Mouse (Mus musculus): ENCODE results near the gene Insl3.
"Not testable (repeated sequence)": the region's sequence is repeated elsewhere in the genome, so short reads cannot be mapped to it uniquely, and the experiment has no call there.

Gene Insl3

GRCm38 (mm10) chr8:71709800-71710446 lies 20.9 kb downstream of the Insl3 start:
- DNase-seq: peak; percentile 87

GRCm38 (mm10) chr8:71711574-71711973 lies 22.6 kb downstream of the Insl3 start:
- no peak for DNase-seq

DNA sequence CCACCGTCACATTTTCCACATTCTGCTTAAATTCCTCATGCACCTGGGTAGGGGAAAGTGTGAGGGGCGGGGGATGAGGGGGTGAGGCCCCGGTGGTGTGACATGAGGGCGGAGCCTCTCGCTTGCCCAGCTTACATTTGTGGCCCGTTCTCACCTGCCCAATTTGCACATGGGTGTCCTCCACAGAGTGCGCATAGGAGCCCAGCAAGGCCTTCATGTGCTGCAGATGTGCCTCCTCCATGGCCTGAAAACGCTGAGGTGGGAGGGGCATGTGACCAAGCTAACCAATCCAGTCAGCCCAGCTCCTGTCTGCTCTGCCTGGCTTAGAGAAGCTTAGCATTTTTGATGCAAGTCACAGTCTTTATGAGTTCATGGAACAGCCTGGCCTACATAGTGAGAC lies 26.5 kb downstream of the Insl3 start:
- DNase-seq: no peak

GRCm38 (mm10) chr8:71716561-71717053 lies 27.6 kb downstream of the Insl3 start:
- DNase-seq: no peak

DNA sequence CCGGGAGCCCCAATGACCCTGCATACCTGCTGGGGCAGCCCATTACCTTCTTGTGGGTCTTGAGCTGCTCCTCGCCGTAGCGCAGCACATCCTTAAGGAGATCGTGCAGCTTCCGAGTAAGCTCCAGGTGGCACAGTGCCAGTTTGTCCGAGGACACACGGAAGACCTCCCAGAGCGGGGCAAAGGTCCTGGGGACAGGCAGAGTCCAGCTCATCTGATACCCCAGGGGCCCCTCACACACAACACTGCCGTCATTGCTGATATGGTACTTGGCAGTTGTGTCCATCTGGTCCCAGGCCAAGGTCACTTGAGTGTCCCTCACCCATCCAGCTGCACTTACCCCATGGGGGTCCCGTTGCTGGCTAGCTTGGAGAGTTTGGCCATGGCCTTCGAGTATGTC lies 28.1 kb downstream of the Insl3 start:
- DNase-seq: no peak

GRCm38 (mm10) chr8:71718252-71718651 lies 29.2 kb downstream of the Insl3 start:
- DNase-seq: no peak

DNA sequence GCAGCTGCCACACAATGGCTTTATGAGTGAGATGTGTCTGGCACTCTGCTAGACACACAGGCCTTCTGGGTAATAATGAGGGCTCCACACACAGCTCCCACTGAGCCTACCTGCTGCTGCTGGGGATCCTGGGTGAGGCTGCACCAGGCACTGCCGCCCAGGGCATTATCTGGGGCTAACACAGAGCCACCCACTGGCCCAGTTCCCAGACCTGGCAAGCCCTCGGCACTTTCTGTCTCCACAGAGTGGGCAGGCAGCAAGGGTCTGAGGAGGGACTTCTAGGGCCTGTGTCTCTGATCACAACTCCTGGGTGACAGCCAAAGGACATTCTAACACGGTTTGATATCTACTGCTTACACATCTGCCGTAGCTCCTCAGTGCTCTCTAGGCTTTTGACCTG lies 30.2 kb downstream of the Insl3 start:
- no peak for DNase-seq

DNA sequence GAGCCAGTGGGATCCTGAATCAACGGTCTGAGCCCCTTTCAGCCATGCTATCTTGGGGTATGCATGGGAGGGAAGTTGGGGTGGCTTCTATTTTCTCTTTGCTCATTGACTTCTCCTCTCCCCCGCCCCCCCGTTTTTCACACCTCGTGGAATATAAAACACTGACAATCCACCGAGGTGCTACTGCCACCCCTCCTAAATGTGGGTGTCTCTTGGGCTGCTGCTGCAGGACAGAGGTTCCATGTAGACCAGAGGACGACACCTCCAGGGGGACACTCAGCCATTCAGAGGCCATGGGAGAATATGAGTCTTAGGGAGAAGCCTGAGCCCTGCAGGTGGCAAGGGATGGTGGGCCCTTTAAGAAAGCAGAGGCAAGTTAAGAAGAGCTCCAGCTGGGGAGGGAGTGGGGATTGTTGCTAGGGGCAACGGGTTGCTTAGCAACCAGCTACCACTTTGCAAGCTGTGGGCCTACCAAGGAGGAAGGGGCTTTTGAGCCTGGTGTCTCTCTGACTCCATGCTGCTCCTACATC lies 31.0 kb downstream of the Insl3 start:
- no peak for DNase-seq

GRCm38 (mm10) chr8:71723047-71723551 lies 34.1 kb downstream of the Insl3 start:
- peak; percentile 84 for DNase-seq

DNA sequence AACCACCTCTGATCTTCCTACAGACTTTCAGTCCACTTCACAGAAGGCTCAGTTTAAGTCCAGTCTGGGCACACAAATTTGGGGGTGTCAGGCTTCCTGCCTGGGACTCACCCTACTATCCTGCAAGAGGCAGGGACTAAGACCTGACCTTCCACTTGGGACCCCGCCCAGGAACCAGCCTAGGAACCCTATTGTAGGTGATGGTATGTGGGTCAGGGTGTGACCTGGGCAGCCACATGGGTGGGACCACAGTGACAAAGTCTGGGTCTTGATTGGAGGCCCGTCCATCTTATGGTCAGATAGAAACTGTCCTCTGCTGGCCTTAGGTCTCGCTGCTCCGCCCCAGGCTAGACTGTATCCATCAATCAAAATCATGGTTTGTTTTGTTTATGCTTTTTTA lies 35.4 kb downstream of the Insl3 start:
- no peak for DNase-seq

DNA sequence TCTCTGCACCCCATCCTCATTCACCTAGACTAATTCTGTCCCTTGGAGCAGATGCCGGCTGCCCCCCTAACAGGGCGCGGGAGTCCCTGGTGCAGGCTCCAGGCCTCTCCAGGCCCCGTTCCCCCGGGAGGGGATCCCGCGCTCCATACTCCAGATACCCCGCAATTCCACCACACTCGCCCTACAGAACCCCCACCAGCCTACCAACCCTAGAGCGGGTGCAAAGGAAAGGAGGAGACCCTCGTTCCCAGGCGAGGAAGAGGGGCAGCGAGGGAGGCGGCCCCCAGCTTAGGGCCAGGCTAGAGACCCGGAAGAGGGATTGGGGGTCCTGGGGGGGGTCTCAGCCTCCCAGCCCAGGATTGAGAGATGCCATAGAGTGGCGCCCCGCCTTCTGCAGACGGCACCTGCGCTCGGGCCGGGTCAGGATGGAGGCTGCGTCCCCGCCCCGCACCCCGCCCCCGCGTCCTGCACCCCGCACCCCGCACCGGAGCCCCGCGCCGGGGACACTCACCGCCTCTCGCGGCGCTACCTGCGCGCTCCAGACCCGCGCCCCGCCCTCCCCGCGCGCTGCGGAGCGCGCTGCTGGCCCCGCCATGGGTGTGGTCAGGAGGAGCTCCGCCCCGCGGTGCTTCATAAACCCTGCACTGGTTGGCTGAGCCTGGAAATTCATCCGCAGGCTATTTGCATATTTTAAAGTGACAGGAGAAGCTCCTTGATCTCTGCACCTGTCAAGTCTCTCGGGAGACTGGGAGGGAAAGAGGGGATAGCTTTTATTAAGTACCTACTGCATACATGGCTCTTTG lies 36.3 kb downstream of the Insl3 start, which contains the start of gene Fcho1:
TSS of gene Fcho1 (minus strand) at position 595 of the 803 bp plus-strand sequence.
- DNase-seq: peak; percentile 92

DNA sequence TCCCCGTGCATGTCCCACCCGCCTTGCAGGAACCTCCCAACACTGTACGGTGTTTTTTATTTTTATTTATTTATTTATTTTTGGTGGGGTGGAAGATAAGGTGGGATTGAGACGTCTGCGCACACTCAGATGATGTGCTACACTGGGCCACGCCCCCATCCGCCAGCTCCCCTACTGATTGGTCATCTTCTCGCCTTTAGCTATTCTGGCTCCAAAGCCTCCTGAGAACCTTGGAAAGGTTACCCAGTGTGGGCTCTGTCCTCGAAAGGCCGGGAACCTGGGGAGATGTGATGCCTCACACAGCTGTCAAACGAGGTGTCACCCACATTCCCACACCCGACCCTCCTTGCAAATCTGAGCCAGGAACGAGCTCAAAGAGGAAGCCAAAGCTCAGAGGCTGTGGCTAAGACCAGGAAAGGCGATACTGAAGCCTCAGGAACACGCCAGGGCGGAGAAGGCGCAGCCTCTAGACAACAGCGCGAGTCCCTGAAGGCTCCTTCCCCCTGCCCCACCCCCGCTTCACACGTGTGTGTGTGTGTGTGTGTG lies 39.3 kb downstream of the Insl3 start:
- peak; percentile 64 for DNase-seq

DNA sequence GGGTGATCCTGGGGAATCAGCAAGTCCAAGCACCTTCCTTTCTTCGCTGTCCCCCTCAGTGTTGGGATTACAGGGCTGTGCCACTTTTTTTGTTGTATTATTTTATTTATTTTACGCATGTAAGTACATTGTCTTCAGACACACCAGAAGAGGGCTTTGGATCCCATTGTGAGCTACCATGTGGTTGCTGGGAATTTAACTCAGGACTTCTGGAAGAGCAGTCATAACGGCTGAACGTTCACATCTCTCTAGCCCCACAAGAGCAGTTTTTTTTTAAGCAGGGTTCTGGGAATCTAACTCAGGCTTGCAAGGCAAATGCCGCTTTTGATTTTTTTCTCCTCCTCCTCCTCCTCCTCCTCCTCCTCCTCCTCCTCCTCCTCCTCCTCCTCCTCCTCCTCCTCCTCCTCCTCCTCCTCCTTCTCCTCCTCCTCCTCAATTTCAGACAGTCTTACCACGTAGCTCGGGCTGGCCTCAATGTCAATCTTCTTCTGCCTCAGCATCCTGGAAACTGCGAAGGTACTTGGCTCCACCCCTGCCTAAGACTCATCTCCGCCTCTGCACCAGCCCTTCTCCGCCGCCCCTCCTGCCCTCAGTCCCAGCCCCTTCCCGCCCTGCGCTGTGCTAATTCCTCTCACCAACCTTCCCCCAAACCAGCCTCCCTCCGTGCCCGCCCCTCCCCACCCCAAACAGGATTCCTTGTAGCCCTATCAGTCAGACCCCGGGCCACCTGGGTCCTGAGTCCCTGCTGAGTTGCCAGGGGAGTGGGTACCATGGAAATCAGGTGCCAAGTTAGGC lies 40.0 kb downstream of the Insl3 start:
- peak; percentile 50 for DNase-seq

GRCm38 (mm10) chr8:71731652-71732230 lies 42.7 kb downstream of the Insl3 start:
- peak; percentile 57 for DNase-seq

GRCm38 (mm10) chr8:71738316-71738715 lies 49.3 kb downstream of the Insl3 start:
- not testable (repeated sequence) for DNase-seq
